Mouse (Mus musculus) neural tube, embryonic 13.5 days (tissue): ENCODE measurements around the gene Eps8. TPM values are rescaled to one million over a fixed set of nuclear protein-coding genes. Genes with fewer than 3 reads are reported as not detected.

Source experiments
- ATAC-seq: fragments of 200-750 bp; cut with Nextera tagmentation; 2 replicates; pipeline ENCODE4 v1.8.0; 2017; ENCODE audit warnings: low read depth, mild to moderate bottlenecking, moderate TSS enrichment, moderate library complexity
- H3K27ac ChIP-seq: fragments of 300-500 bp; sonication (generic); replicated peaks from 2 replicates; pipeline ENCODE4 v1.5.1; 2015; ENCODE audit warnings: moderate library complexity, mild to moderate bottlenecking, inconsistent platforms
- H3K27me3 ChIP-seq: fragments of 300-500 bp; sonication (generic); 2 replicates; pipeline ENCODE4 v1.6.1; 2015; ENCODE audit warnings: mild to moderate bottlenecking, inconsistent platforms
- H3K36me3 ChIP-seq: fragments of 300-500 bp; sonication (generic); 2 replicates; pipeline ENCODE4 v1.6.1; 2015; ENCODE audit warnings: mild to moderate bottlenecking, inconsistent platforms
- H3K4me1 ChIP-seq: fragments of 300-500 bp; sonication (generic); replicated peaks from 2 replicates; pipeline ENCODE4 v1.6.1; 2015; ENCODE audit warnings: inconsistent platforms
- H3K4me2 ChIP-seq: fragments of 300-500 bp; sonication (generic); 2 replicates; pipeline ENCODE4 v1.6.1; 2015; ENCODE audit warnings: inconsistent platforms, mild to moderate bottlenecking, moderate library complexity
- H3K4me3 ChIP-seq: fragments of 300-500 bp; sonication (generic); 2 replicates; pipeline ENCODE4 v1.5.1; 2015; ENCODE audit warnings: mild to moderate bottlenecking, inconsistent platforms
- H3K9ac ChIP-seq: fragments of 300-500 bp; sonication (generic); 2 replicates; pipeline ENCODE4 v1.6.1; 2015; ENCODE audit warnings: moderate library complexity, mild to moderate bottlenecking, inconsistent platforms
- H3K9me3 ChIP-seq: fragments of 300-500 bp; sonication (generic); 2 replicates; pipeline ENCODE4 v1.6.1; 2016; ENCODE audit warnings: inconsistent platforms
- WGBS: fragments of 180-500 bp; shearing (Covaris S2); methylation state at CpG from one replicate; pipeline ENCODE4 v1.1.7; 2015; 5-methylcytosine and 5-hydroxymethylcytosine counted together
- polyA plus RNA-seq: library from polyadenylated mRNA; unstranded; fragments of >200 nt; fragmentation: Nextera tagmentation; extraction: Ambion mirVana; gene quantifications from 2 replicates; pipeline ENCODE4 v1.2.1, GENCODE M21; 2015

The Eps8 gene
- polyA plus RNA-seq, 1 experiment from 2014 or later = 10.8 TPM

DNA sequence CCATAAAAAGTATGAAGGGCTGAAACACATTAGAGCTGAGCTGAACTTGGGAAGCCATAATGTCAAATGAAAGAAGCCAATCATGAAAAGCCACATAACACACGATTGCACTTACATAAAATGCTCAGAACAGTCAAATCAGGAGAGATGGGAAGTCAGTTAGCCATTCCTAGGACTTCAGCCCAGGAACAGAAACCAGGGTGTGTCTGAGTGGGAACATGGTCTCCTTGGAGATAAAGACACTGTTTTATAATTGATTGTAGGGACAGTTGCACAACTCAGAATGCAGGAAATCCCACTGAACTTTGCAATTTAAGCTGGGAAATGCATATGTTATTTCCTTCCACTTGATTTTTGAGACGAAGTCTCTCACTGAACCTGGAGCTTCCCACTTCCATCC, 28.0 kb upstream of the Eps8 start:
- H3K4me1 ChIP-seq = no peaks in the 10 kb centered on the region
- no peak for ATAC-seq
- no peak overlapping the region for H3K27ac ChIP-seq
- H3K9me3 ChIP-seq = peaks cover 3% of the 10 kb centered on the region; the same call in 1 of the 2 replicates
- WGBS = 95% methylated on average over 2 of the region's 2 CpGs
- H3K36me3 ChIP-seq = no peaks in the 10 kb centered on the region
- H3K4me2 ChIP-seq = no peak overlapping the region
- no peak overlapping the region for H3K4me3 ChIP-seq
- no peak overlapping the region for H3K9ac ChIP-seq
- H3K27me3 ChIP-seq = no peaks in the 10 kb centered on the region

DNA sequence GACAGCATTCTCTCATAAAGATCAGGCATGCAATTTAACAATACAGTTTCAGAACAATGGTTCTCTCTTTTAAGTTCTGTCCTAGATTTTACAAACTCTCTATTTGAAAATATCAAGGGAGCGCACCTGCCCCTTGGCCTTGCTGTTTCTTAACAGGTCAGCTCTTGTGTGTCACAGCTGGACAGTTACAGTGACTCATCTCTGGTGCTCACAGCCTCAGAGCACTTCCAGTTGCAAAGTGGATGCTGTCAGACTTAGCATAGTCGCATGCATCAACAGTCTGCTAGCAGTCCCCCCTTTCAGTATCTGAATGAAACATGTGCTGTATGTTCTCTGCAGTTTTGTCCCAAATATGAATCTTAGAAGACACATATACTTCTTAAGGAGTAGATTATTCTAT, 26.3 kb upstream of the Eps8 start:
- WGBS = 87% methylated on average over 2 of the region's 2 CpGs
- no peaks in the 10 kb centered on the region for H3K4me1 ChIP-seq
- ATAC-seq = no peak
- H3K27me3 ChIP-seq = no peaks in the 10 kb centered on the region
- H3K9me3 ChIP-seq = peaks cover 3% of the 10 kb centered on the region; the same call in 1 of the 2 replicates
- no peak overlapping the region for H3K9ac ChIP-seq
- H3K4me3 ChIP-seq = no peak overlapping the region
- H3K36me3 ChIP-seq = no peaks in the 10 kb centered on the region
- no peak overlapping the region for H3K4me2 ChIP-seq
- no peak overlapping the region for H3K27ac ChIP-seq

DNA sequence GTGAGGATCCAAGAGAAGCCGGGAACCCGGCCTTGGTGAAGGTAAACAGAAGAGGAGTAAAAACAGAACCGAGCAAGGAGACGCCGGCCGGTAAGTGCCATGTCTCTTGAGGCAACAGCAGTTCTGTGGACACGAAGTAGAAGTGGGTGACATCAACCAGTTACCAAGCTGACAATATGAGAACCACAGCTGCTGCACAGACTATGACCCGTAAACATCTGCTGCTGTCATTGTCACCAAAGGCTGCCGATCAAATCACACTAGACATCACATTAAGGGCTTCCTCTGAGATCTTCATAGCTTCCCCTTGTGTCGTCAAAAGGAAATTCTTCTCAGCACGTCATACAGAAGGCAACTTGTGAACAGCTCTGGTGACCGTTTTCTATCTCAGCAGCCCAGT, 21.9 kb upstream of the Eps8 start:
- H3K4me3 ChIP-seq = no peak overlapping the region
- ATAC-seq = no peak
- no peaks in the 10 kb centered on the region for H3K27me3 ChIP-seq
- H3K4me1 ChIP-seq = no peaks in the 10 kb centered on the region
- H3K27ac ChIP-seq = no peak overlapping the region
- H3K9me3 ChIP-seq = peaks cover 3% of the 10 kb centered on the region; the same call in 1 of the 2 replicates
- no peaks in the 10 kb centered on the region for H3K36me3 ChIP-seq
- H3K9ac ChIP-seq = no peak overlapping the region
- H3K4me2 ChIP-seq = no peak overlapping the region
- WGBS = 88% methylated on average over 12 of the region's 12 CpGs

DNA sequence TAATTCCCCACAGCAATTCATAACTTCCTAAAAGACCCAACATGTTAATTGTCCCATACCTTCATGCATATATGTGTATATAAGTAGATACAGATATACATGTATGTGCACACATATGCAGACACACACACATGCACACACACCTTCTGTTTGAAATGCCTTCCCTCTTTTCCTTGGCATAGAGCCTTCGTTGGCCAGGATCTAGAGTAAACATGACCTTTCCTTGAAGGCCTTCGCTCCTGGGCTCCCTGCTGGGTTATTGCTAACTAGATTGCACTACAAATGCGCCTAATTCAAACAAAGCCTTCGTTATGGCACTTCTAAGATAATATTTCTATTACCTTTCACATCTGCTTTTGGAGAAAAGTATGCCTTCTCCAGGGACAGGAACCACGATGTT, 20.9 kb upstream of the Eps8 start:
- 46% methylated on average over 5 of the region's 5 CpGs for WGBS
- Histone ChIP-seq H3K36me3 (no peaks in the 10 kb centered on the region), H3K4me1 (no peaks in the 10 kb centered on the region), H3K4me2 (no peak overlapping the region), H3K27ac (no peak overlapping the region), H3K27me3 (no peaks in the 10 kb centered on the region), H3K9ac (no peak overlapping the region), H3K4me3 (no peak overlapping the region), H3K9me3 (peaks cover 3% of the 10 kb centered on the region; the same call in 1 of the 2 replicates)
- no peak for ATAC-seq

DNA sequence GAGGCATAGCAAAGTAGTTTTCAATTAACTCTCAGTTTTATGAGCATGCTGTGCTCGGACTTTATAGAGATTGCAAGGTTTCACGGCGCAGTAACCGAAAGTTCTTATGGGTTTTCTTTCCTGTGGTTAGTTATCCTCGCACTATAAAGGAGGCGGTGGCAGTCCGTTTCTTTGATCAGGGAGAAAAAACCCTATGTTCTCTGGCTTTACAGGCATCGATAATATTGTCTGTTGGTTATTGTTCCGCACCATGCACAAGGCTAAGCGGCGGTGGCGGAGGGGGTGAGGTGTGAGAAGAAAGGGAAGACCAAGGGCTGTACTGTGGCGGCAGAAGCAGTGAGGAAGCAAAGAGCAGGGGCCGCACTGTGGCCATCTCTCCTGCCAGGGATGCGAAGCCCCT, 18.6 kb upstream of the Eps8 start:
- 50% methylated on average over 15 of the region's 15 CpGs for WGBS
- Histone ChIP-seq H3K27me3 (no peaks in the 10 kb centered on the region), H3K4me2 (no peak overlapping the region)

DNA sequence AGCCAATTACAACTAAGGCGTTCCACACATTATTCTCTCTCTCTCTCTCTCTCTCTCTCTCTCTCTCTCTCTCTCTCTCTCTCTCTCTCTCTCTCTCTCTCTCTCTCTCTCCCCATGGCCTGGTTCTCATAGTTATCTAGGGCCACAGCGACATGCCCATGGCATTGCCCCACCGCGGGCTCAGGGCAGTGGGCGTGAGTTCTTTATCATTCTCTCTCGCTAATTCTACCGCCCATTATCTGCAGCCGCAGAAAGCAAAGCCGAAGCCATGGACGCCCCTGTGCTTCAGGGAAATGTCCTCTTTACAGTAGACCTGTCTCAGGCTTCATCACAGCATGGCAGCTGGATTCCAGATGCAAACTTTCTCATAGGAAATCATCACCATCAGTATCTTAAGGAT, 16.9 kb upstream of the Eps8 start:
- Histone ChIP-seq H3K4me1 (no peaks in the 10 kb centered on the region), H3K36me3 (no peaks in the 10 kb centered on the region), H3K4me3 (no peak overlapping the region), H3K27me3 (no peaks in the 10 kb centered on the region), H3K4me2 (no peak overlapping the region), H3K9ac (no peak overlapping the region), H3K27ac (no peak overlapping the region), H3K9me3 (no peaks in the 10 kb centered on the region)
- ATAC-seq = no peak
- 82% methylated on average over 10 of the region's 10 CpGs for WGBS

More for the DNA sequence above, 18.6 kb upstream of the Eps8 start:
- no peaks in the 10 kb centered on the region for H3K9me3 ChIP-seq
- no peak overlapping the region for H3K9ac ChIP-seq
- H3K36me3 ChIP-seq = no peaks in the 10 kb centered on the region
- H3K4me1 ChIP-seq = no peaks in the 10 kb centered on the region
- ATAC-seq = no peak
- no peak overlapping the region for H3K4me3 ChIP-seq
- no peak overlapping the region for H3K27ac ChIP-seq

DNA sequence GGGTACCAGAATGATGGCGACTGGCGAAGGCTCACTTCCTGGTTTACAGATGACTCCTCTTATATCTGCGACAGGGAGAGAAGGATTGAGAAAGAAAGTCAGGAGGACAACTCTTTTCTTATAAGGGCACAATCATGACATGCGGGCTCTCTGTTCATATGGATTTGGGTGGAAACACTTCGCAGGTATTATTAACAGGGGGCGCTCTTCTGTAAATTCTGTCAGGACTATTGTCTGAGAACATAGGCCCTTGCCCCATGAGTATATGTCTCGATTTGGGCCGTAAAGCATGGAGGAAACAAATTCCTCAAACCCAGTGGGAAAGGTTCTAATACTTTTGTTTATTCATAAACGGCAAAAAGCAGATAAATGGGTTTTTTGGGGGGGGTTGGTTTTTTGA, 16.1 kb upstream of the Eps8 start:
- Histone ChIP-seq H3K27me3 (no peaks in the 10 kb centered on the region), H3K27ac (no peak overlapping the region), H3K4me2 (no peak overlapping the region), H3K4me3 (no peak overlapping the region), H3K9ac (no peak overlapping the region), H3K9me3 (no peaks in the 10 kb centered on the region), H3K4me1 (no peaks in the 10 kb centered on the region), H3K36me3 (no peaks in the 10 kb centered on the region)
- no peak for ATAC-seq
- WGBS = 92% methylated on average over 9 of the region's 9 CpGs

DNA sequence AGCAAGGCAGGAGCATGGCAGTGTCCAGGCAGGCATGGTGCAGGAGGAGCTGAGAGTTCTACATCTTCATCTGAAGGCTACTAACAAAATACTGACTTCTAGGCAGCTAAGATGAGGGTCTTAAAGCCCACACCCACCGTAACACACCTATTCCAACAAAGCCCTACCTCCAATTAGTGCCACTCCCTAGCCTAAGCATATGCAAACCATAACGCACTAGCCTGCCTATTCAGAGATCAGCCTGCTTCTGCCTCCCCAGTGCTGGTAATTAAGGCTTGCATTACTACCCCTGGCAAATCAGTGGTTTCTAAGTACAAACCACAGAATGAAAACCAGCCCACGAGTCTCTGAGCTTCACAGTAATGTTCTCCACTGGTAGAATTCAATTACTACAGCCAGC, 15.2 kb upstream of the Eps8 start:
- no peak overlapping the region for H3K9ac ChIP-seq
- ATAC-seq = no peak
- H3K4me1 ChIP-seq = no peaks in the 10 kb centered on the region
- no peaks in the 10 kb centered on the region for H3K9me3 ChIP-seq
- H3K36me3 ChIP-seq = no peaks in the 10 kb centered on the region
- no peaks in the 10 kb centered on the region for H3K27me3 ChIP-seq
- 89% methylated on average over 3 of the region's 3 CpGs for WGBS
- no peak overlapping the region for H3K27ac ChIP-seq
- H3K4me2 ChIP-seq = no peak overlapping the region
- H3K4me3 ChIP-seq = no peak overlapping the region

DNA sequence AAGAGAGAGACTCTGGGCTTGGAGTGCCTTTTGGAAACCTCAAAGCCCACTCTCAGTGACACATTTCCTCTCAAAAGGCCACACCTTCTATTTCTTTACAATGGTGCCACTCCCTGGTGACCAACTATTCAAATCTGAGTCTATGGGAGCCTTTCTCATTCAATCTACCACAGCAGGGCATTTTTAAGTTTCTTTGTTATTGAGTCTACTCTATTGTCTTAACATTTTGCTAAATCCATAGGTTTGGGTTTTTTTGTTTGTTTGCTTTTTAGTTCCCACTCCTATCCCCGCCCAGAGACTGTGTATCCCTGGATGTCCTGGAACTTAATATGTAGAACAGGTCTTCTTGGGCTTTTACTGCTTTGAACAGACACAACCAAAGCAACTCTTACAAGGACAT, 14.8 kb upstream of the Eps8 start:
- Histone ChIP-seq H3K4me3 (no peak overlapping the region), H3K36me3 (no peaks in the 10 kb centered on the region), H3K4me2 (no peak overlapping the region), H3K4me1 (no peaks in the 10 kb centered on the region), H3K9me3 (no peaks in the 10 kb centered on the region), H3K27ac (no peak overlapping the region), H3K27me3 (no peaks in the 10 kb centered on the region), H3K9ac (no peak overlapping the region)
- ATAC-seq = no peak
- WGBS = 80% methylated on average over 1 of the region's 1 CpGs

DNA sequence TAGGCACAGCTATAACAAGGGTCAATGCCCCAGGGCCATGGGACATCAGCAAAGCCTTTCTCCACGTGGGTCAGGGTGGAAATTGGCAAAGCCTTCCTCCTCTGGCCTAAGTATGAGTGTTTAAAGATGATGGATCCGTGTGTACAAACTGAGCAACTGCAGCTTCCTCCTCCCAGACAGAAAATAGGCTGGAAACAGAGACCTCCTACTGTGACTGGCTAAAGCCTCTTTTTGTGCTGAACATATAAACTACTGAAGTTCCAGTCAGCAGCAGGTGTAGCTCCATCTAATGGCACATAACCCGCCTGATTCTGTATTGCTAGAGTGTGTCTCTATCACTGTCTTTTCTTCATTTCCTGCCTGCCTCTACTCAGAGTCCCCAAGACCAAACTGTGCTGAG, 13.7 kb upstream of the Eps8 start:
- WGBS = 66% methylated on average over 3 of the region's 3 CpGs
- H3K27me3 ChIP-seq = no peaks in the 10 kb centered on the region
- ATAC-seq = no peak

DNA sequence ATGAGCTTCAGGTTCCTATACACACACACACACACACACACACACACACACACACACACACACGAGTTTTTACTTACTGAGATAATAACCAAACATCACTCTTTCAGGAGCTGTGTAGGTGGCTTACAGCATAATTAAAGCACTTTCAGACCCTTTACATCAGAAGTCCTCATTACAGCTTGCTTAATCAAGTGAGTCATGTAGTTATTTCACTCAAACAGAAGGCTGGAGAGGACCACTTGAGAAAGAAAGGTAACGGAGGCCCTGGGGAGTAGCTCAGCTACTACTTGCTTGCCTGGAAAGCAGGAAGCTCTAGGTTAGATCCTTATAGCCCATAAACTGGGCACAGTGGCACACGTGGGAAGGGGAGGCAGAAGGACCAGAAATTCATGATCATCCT, 13.0 kb upstream of the Eps8 start:
- Histone ChIP-seq H3K4me3 (no peak overlapping the region), H3K9me3 (no peaks in the 10 kb centered on the region), H3K27ac (no peak overlapping the region), H3K36me3 (no peaks in the 10 kb centered on the region), H3K4me1 (no peaks in the 10 kb centered on the region), H3K9ac (no peak overlapping the region), H3K27me3 (no peaks in the 10 kb centered on the region), H3K4me2 (no peak overlapping the region)
- 79% methylated on average over 3 of the region's 3 CpGs for WGBS
- no peak for ATAC-seq

More for the DNA sequence above, 13.7 kb upstream of the Eps8 start:
- H3K4me2 ChIP-seq = no peak overlapping the region
- no peaks in the 10 kb centered on the region for H3K9me3 ChIP-seq
- no peak overlapping the region for H3K9ac ChIP-seq
- H3K27ac ChIP-seq = no peak overlapping the region
- no peaks in the 10 kb centered on the region for H3K36me3 ChIP-seq
- no peaks in the 10 kb centered on the region for H3K4me1 ChIP-seq
- H3K4me3 ChIP-seq = no peak overlapping the region

DNA sequence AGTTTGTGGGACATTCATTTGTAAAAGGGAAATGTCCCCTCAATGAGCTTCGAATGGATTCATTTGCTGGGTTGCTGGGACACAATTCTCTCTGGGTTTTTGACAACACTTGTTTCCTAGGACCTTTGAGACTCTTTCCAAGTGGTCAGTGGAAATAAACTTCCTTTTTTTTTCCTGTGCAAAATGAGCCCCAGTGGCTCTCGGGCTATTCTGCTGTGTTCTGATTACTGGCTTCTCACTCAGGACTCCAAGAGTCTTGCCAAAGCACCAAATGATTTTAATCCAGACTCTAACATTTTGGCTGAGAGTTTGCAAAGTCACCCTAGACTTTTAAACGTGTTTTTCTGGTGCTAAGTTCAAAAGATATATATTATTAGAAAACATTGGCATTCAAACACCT, 10.3 kb upstream of the Eps8 start:
- no peaks in the 10 kb centered on the region for H3K4me1 ChIP-seq
- ATAC-seq = no peak
- H3K9me3 ChIP-seq = no peaks in the 10 kb centered on the region
- WGBS = 62% methylated on average over 3 of the region's 3 CpGs
- no peaks in the 10 kb centered on the region for H3K27me3 ChIP-seq
- no peaks in the 10 kb centered on the region for H3K36me3 ChIP-seq
- H3K27ac ChIP-seq = no peak overlapping the region
- H3K4me2 ChIP-seq = no peak overlapping the region
- H3K4me3 ChIP-seq = no peak overlapping the region
- no peak overlapping the region for H3K9ac ChIP-seq

DNA sequence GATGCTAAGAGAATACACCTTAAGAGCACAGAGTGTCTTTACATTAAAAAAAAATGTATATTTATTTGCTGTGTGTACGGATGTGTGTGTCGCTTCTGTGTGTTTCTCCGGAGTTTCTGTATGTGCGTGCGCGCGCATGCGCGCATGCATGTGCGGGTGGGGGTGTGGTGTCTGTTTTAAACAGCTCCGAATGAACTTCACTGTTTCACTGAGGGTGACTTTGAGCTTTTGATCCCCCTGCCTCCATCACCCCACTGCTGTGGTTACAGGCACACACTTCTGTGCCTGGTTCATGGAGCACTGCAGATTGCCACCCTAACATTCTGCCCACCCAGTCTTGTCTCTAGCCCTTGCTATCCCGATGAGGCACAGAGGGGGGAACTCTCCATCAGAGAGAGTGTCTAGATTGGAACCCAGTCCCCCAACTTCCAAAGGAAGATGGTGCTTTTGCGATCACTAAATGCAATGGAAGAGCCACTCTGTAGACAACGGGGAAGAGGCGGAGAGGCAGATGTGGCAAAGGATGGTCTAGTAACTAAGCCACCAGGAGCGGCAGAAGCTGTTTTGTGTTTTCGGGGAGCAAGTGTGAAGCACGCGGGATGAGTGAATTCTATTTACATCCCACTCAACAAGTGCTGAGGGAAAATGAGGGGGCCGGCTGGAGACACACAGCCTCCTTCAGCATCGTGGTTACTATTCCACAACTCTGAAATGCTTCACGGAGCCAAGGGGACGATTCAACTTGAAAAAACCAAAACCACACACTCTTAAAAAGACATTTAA, 7.1 kb upstream of the Eps8 start:
- H3K4me3 ChIP-seq = no peak overlapping the region
- ATAC-seq = no peak
- H3K27ac ChIP-seq = no peak overlapping the region
- no peak overlapping the region for H3K9ac ChIP-seq
- no peaks in the 10 kb centered on the region for H3K9me3 ChIP-seq
- 93% methylated on average over 23 of the region's 23 CpGs for WGBS
- H3K36me3 ChIP-seq = no peaks in the 10 kb centered on the region
- no peaks in the 10 kb centered on the region for H3K4me1 ChIP-seq
- no peak overlapping the region for H3K4me2 ChIP-seq
- no peaks in the 10 kb centered on the region for H3K27me3 ChIP-seq
